Mouse (Mus musculus) megakaryocyte, embryonic 14.5 days (primary cell): ENCODE measurements at regions not wholly inside any gene's neighbourhood (a gene's known extent, or its start where the extent isn't known, plus 50 kb on each side); places are given as distances from the start of the nearest gene placed in this dataset.

Source experiments
- H3K27me3 ChIP-seq: replicated peaks from 2 replicates; pipeline ENCODE3; 2012; ENCODE audit warnings: inconsistent platforms
- H3K36me3 ChIP-seq: replicated peaks from 2 replicates; pipeline ENCODE3; 2012; ENCODE audit warnings: low read length, inconsistent platforms, mixed read lengths
- H3K4me1 ChIP-seq: 2 replicates; pipeline ENCODE4 v1.6.1; 2012; ENCODE audit warnings: inconsistent platforms
- H3K4me3 ChIP-seq: replicated peaks from 2 replicates; pipeline ENCODE3; 2012; ENCODE audit warnings: moderate library complexity, mild to moderate bottlenecking, inconsistent platforms
- H3K9me3 ChIP-seq: 2 replicates; pipeline ENCODE4 v1.6.1; 2012; ENCODE audit warnings: inconsistent platforms
- FLI1 ChIP-seq: IDR thresholded peaks from 2 replicates; pipeline ENCODE4 v1.6.1; 2012; ENCODE audit warnings: low read length, inconsistent platforms, mixed read lengths
- GATA1 ChIP-seq: IDR thresholded peaks from 3 replicates; pipeline ENCODE4 v1.6.1; 2012; ENCODE audit warnings: mixed read lengths, low read length, inconsistent platforms, borderline replicate concordance

DNA sequence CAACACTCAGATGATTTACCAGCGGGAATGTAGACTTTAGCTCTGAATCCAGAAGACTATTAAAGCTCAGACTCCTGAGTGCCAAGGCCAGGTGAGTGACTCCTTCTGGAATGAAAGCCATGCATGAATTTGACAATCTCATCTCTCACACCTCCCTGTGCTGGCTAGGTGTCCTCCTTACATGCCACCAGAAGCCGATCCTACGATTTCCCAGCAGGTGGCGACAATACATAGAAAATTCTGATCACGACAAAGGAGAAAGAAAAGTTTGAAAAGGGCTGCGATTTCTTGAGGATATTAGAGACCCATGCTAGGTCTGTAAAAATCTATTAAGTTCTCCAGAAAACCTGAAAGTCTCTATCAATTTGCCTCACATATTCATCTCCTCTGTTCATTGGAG, 198.7 kb upstream of the Rasgrp1 start:
- H3K36me3 ChIP-seq = no peaks in the 10 kb centered on the region
- H3K4me3 ChIP-seq = no peak overlapping the region

DNA sequence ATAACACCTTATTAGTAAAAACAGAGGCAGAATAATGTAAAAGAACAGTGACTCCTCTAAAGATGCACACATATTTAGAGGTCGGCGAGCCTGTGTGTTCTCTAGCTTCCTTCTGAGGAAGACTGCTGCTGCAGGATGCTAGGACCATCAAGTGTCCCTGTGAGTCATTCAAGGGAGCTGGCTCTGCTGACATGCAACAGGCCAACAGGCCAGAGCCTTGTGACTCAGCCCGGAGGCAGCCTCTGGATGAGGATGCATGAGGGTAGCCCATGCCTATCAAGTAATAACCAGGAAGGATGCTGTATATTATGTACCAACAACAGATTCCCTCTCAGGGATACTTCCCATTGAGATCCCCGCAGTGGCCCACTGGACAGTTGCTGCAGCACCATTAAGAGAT, 199.5 kb upstream of the Rasgrp1 start:
- peaks cover 17% of the 10 kb centered on the region for H3K27me3 ChIP-seq
- H3K9me3 ChIP-seq = no peaks in the 10 kb centered on the region
- no peaks in the 10 kb centered on the region for H3K36me3 ChIP-seq
- peaks cover 26% of the 10 kb centered on the region for H3K4me1 ChIP-seq
- no peak for TF ChIP-seq GATA1
- no peak for TF ChIP-seq FLI1
- H3K4me3 ChIP-seq = no peak overlapping the region

More for the DNA sequence above, 198.7 kb upstream of the Rasgrp1 start:
- Histone ChIP-seq H3K27me3 (peaks cover 18% of the 10 kb centered on the region), H3K9me3 (no peaks in the 10 kb centered on the region), H3K4me1 (peaks cover 26% of the 10 kb centered on the region)
- TF ChIP-seq FLI1 (no peak), GATA1 (no peak)

GRCm38 (mm10) chr2:117543301-117543782, 200.5 kb upstream of the Rasgrp1 start:
- no peak overlapping the region for H3K4me3 ChIP-seq
- H3K36me3 ChIP-seq = no peaks in the 10 kb centered on the region
- H3K27me3 ChIP-seq = peaks cover 17% of the 10 kb centered on the region
- no peaks in the 10 kb centered on the region for H3K9me3 ChIP-seq
- TF ChIP-seq FLI1 (no peak), GATA1 (no peak)
- peaks cover 33% of the 10 kb centered on the region for H3K4me1 ChIP-seq

DNA sequence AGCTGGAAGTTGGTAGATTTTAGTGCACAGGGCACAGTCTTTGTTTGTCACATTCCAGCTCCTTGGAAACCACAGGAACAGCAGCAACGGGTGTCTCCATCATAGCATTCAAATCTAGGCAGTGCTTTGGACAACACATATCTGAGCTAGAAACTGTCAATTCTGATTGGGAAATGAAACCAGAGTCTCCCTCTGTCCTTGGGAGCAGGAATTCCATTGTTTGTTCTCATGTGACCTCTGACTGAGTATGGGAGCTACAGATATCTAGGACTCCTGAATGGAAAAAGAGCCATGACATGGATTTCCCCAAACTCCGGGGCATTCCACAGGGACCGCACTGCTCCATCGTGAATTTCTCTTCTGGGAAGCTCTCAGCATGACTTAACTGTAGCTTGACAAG, 205.5 kb upstream of the Rasgrp1 start:
- no peak overlapping the region for H3K4me3 ChIP-seq
- H3K4me1 ChIP-seq = peaks cover 43% of the 10 kb centered on the region
- H3K27me3 ChIP-seq = peaks cover 3% of the 10 kb centered on the region
- H3K9me3 ChIP-seq = no peaks in the 10 kb centered on the region
- H3K36me3 ChIP-seq = no peaks in the 10 kb centered on the region
- TF ChIP-seq FLI1 (no peak), GATA1 (no peak)

DNA sequence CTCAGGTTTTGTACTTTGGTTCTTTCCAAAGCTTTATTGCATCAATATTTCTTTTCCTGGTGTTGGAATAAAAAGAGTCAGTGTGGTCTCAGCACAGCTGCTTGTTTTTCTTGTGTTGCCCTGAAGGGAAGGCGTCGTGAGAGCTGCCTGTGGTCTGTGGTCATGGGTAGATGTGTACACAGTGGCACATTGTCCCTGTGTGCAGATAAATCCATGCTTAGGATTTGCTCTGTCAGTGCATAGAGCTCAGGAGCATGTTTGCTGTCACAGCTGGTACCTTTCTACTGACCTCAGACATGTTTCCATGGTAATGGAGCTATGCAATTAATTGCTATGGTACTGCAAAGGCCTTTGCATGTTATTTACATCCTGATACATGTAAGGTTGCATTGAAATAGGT, 213.5 kb upstream of the Rasgrp1 start:
- H3K4me1 ChIP-seq = peaks cover 17% of the 10 kb centered on the region
- H3K9me3 ChIP-seq = peaks cover 9% of the 10 kb centered on the region
- TF ChIP-seq GATA1 (no peak), FLI1 (no peak)
- peaks cover 15% of the 10 kb centered on the region for H3K27me3 ChIP-seq
- no peak overlapping the region for H3K4me3 ChIP-seq
- H3K36me3 ChIP-seq = no peaks in the 10 kb centered on the region

DNA sequence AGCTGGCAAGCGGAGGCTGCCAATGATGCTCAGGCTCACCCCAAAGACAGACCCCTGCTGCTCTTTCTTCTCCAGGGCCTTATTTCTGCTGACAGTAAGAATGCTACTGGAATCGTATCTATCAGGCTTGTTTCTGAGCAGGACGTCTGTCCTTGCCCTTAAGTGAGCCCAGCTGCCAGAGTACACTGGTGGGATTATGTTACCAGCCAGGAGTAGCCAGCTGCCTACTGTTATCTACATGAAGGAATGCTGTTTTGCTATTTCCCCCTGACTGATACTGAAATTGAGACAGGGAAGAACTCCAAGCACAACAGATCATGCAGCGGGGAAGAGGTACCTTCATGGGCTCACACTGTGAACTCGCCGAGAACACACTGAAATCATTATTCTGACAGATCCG, 228.2 kb upstream of the Rasgrp1 start:
- TF ChIP-seq FLI1 (no peak), GATA1 (no peak)
- H3K4me3 ChIP-seq = no peak overlapping the region
- H3K27me3 ChIP-seq = peaks cover 5% of the 10 kb centered on the region
- peaks cover 5% of the 10 kb centered on the region; the same call in 1 of the 2 replicates for H3K9me3 ChIP-seq
- H3K36me3 ChIP-seq = no peaks in the 10 kb centered on the region
- peaks cover 15% of the 10 kb centered on the region for H3K4me1 ChIP-seq

DNA sequence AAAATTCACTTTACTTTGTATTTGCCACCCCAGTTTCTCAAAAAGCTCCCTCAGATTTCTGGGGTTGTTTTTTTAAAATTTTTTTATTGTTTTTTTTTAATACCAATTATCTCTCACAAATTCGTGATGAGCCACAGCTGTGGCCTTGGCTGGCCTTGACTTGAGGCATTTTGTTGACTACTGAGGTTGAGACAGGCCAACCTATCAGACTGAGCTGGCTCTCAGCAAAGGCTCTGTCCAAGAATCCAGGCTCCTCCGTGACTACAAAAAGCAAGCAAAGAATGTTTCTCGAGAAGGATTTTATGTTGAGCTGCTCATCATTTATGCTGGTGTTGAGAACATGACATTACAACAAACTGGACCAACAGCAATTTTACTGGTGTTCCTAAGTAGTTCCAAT, 244.6 kb upstream of the Rasgrp1 start:
- Histone ChIP-seq H3K27me3 (peaks cover 10% of the 10 kb centered on the region), H3K4me3 (no peak overlapping the region), H3K9me3 (no peaks in the 10 kb centered on the region), H3K4me1 (no peaks in the 10 kb centered on the region), H3K36me3 (no peaks in the 10 kb centered on the region)
- TF ChIP-seq FLI1 = no peak

GRCm38 (mm10) chr2:117595028-117595427, 252.2 kb upstream of the Rasgrp1 start:
- TF ChIP-seq FLI1 (no peak), GATA1 (no peak)
- peaks cover 4% of the 10 kb centered on the region; the same call in 1 of the 2 replicates for H3K4me1 ChIP-seq
- peaks cover 8% of the 10 kb centered on the region for H3K27me3 ChIP-seq
- no peaks in the 10 kb centered on the region for H3K36me3 ChIP-seq
- no peak overlapping the region for H3K4me3 ChIP-seq
- no peaks in the 10 kb centered on the region for H3K9me3 ChIP-seq

GRCm38 (mm10) chr2:117597573-117597972, 254.8 kb upstream of the Rasgrp1 start:
- Histone ChIP-seq H3K36me3 (no peaks in the 10 kb centered on the region), H3K9me3 (no peaks in the 10 kb centered on the region), H3K4me1 (peaks cover 4% of the 10 kb centered on the region; the same call in 1 of the 2 replicates), H3K4me3 (no peak overlapping the region), H3K27me3 (peaks cover 10% of the 10 kb centered on the region)
- TF ChIP-seq FLI1 (no peak), GATA1 (no peak)

GRCm38 (mm10) chr2:117614772-117615171, 272.0 kb upstream of the Rasgrp1 start:
- Histone ChIP-seq H3K4me1 (peaks cover 8% of the 10 kb centered on the region; the same call in 1 of the 2 replicates), H3K4me3 (no peak overlapping the region), H3K9me3 (no peaks in the 10 kb centered on the region), H3K36me3 (no peaks in the 10 kb centered on the region), H3K27me3 (peaks cover 12% of the 10 kb centered on the region)
- TF ChIP-seq GATA1 = no peak
- TF ChIP-seq FLI1 = no peak

- peaks cover 10% of the 10 kb centered on the region; the same call in 1 of the 2 replicates for H3K4me1 ChIP-seq
- H3K36me3 ChIP-seq = no peaks in the 10 kb centered on the region
- H3K9me3 ChIP-seq = no peaks in the 10 kb centered on the region
- TF ChIP-seq FLI1 (no peak), GATA1 (no peak)
- H3K4me3 ChIP-seq = no peak overlapping the region
- H3K27me3 ChIP-seq = peaks cover 15% of the 10 kb centered on the region
Observed at GRCm38 (mm10) chr2:117618063-117618462, 275.3 kb upstream of the Rasgrp1 start.
